Mouse (Mus musculus) heart, adult 8-10 months (tissue): ENCODE results near the gene Glp1r. TPM values are rescaled to one million over a fixed set of nuclear protein-coding genes. Genes with fewer than 3 reads are reported as not detected.

Experiments
- microRNA-seq: library from miRNA; unstranded; fragments of <30 nt; microRNA quantifications from one replicate; pipeline ENCODE4 v1.2.0, GENCODE M21; 2022
- total RNA-seq, 4 experiments: library from RNA; stranded (reverse); gene quantifications; 2 replicates each; pipeline ENCODE4 v1.2.4; 2022

Gene Glp1r
- total RNA-seq, 4 experiments from 2014 or later: 0.13 to 0.28 (median 0.17) TPM

Small RNA genes within 50 kb of the gene (microRNA-seq; reads per million reads assigned to microRNA genes)
- not detected for gene Gm24026

Other genes with a start within 250 kb of the Glp1r start
- not detected for gene Umodl1, start 52.8 kb downstream of the Glp1r start, total RNA-seq
- gene Abcg1, start 155.9 kb downstream of the Glp1r start, total RNA-seq: 1 to 10 TPM; 3.7 to 6.9 (median 6.5) TPM
- not detected for gene Tff3, start 227.8 kb downstream of the Glp1r start, total RNA-seq
- not detected for gene Tff2, start 242.5 kb downstream of the Glp1r start, total RNA-seq